Mouse (Mus musculus) heart, embryonic 11.5 days (tissue): Measurements from ENCODE around the gene Phf6. TPM values are rescaled to one million over a fixed set of nuclear protein-coding genes. Genes with fewer than 3 reads are reported as not detected.
A peak's percentile ranks its signal among the peaks of the same experiment; 100 is the strongest.

Source experiments
- ATAC-seq: fragments of 200-750 bp; cut with Nextera tagmentation; replicated peaks from 2 replicates; pipeline ENCODE4 v1.8.0; 2017; ENCODE audit warnings: moderate library complexity; ENCODE audit not compliant: insufficient number of reproducible peaks, low FRiP score, low TSS enrichment
- H3K27ac ChIP-seq: fragments of 300-500 bp; sonication (generic); 2 replicates; pipeline ENCODE4 v1.5.1; 2014; ENCODE audit warnings: mild to moderate bottlenecking, low read depth, low read length
- H3K27me3 ChIP-seq: fragments of 300-500 bp; sonication (generic); 2 replicates; pipeline ENCODE4 v1.6.1; 2014; ENCODE audit warnings: mild to moderate bottlenecking, low read length, mixed read lengths; ENCODE audit not compliant: control insufficient read depth, insufficient read depth
- H3K36me3 ChIP-seq: fragments of 300-500 bp; sonication (generic); 2 replicates; pipeline ENCODE4 v1.6.1; 2014; ENCODE audit warnings: mild to moderate bottlenecking, low read length, moderate library complexity, mixed read lengths; ENCODE audit not compliant: control insufficient read depth, insufficient read depth
- H3K4me1 ChIP-seq: fragments of 300-500 bp; sonication (generic); 2 replicates; pipeline ENCODE4 v1.6.1; 2014; ENCODE audit warnings: low read length; ENCODE audit not compliant: control insufficient read depth, insufficient read depth
- H3K4me2 ChIP-seq: fragments of 300-500 bp; sonication (generic); 2 replicates; pipeline ENCODE4 v1.6.1; 2014; ENCODE audit warnings: mild to moderate bottlenecking, moderate library complexity
- H3K4me3 ChIP-seq: fragments of 300-500 bp; sonication (generic); 2 replicates; pipeline ENCODE4 v1.5.1; 2014; ENCODE audit warnings: low read depth, low read length
- H3K9ac ChIP-seq: fragments of 300-500 bp; sonication (generic); 2 replicates; pipeline ENCODE4 v1.6.1; 2014; ENCODE audit warnings: mild to moderate bottlenecking, low read depth, low read length, moderate library complexity
- H3K9me3 ChIP-seq: fragments of 300-500 bp; sonication (generic); replicated peaks from 2 replicates; pipeline ENCODE4 v1.6.1; 2016; ENCODE audit warnings: low read length; ENCODE audit not compliant: control insufficient read depth
- WGBS: fragments of 180-500 bp; shearing (Covaris S2); extraction: QIAGEN DNeasy Blood & Tissue Kit; methylation state at CpG from one replicate; pipeline ENCODE4 v1.1.7; 2014; ENCODE audit not compliant: insufficient replicate concordance; 5-methylcytosine and 5-hydroxymethylcytosine counted together
- polyA plus RNA-seq: library from polyadenylated mRNA; unstranded; fragments of >200 nt; fragmentation: Nextera tagmentation; extraction: Ambion mirVana; gene quantifications from 2 replicates; pipeline ENCODE4 v1.2.1, GENCODE M21; 2014

Gene Phf6
- polyA plus RNA-seq, 1 experiment from 2014 or later = 28.3 TPM

GRCm38 (mm10) chrX:52961559-52962110, 49.6 kb downstream of the Phf6 start:
- H3K36me3 ChIP-seq = no peaks in the 10 kb centered on the region; the same call in 1 of the 2 replicates
- no peak for ATAC-seq
- no peak overlapping the region for H3K9ac ChIP-seq
- no peaks in the 10 kb centered on the region for H3K9me3 ChIP-seq
- no peak overlapping the region for H3K4me3 ChIP-seq
- H3K4me2 ChIP-seq = no peak overlapping the region; the same call in 1 of the 2 replicates
- no peaks in the 10 kb centered on the region for H3K4me1 ChIP-seq
- peak overlapping the region; percentile 54 for H3K27ac ChIP-seq
- H3K27me3 ChIP-seq = no peaks in the 10 kb centered on the region
- 43% methylated on average over 5 of the region's 5 CpGs for WGBS

GRCm38 (mm10) chrX:52965149-52965548, 53.1 kb downstream of the Phf6 start:
- H3K9me3 ChIP-seq = no peaks in the 10 kb centered on the region
- ATAC-seq = no peak
- no peaks in the 10 kb centered on the region for H3K4me1 ChIP-seq
- no peak overlapping the region for H3K4me2 ChIP-seq
- 55% methylated on average over 2 of the region's 2 CpGs for WGBS
- H3K9ac ChIP-seq = no peak overlapping the region
- no peak overlapping the region for H3K27ac ChIP-seq
- no peak overlapping the region for H3K4me3 ChIP-seq
- H3K36me3 ChIP-seq = no peaks in the 10 kb centered on the region; the same call in 1 of the 2 replicates
- no peaks in the 10 kb centered on the region for H3K27me3 ChIP-seq

- peak; percentile 83 for ATAC-seq
Observed at GRCm38 (mm10) chrX:52971211-52972006, 59.3 kb downstream of the Phf6 start.

GRCm38 (mm10) chrX:52972129-52972528, 60.1 kb downstream of the Phf6 start:
- no peak overlapping the region for H3K4me3 ChIP-seq
- H3K9me3 ChIP-seq = no peaks in the 10 kb centered on the region
- H3K9ac ChIP-seq = no peak overlapping the region
- 81% methylated on average over 1 of the region's 1 CpGs for WGBS
- no peaks in the 10 kb centered on the region for H3K36me3 ChIP-seq
- H3K4me2 ChIP-seq = no peak overlapping the region
- H3K4me1 ChIP-seq = 0 out of 2 replicates have a peak, but pooled peaks cover 2% of the 10 kb centered on the region
- H3K27me3 ChIP-seq = no peaks in the 10 kb centered on the region
- no peak overlapping the region for H3K27ac ChIP-seq
- ATAC-seq = no peak

More at GRCm38 (mm10) chrX:52971211-52972006, 59.3 kb downstream of the Phf6 start:
- Histone ChIP-seq H3K36me3 (no peaks in the 10 kb centered on the region; the same call in 1 of the 2 replicates), H3K9ac (no peak overlapping the region), H3K4me1 (0 out of 2 replicates have a peak, but pooled peaks cover 2% of the 10 kb centered on the region), H3K4me2 (no peak overlapping the region), H3K9me3 (no peaks in the 10 kb centered on the region), H3K4me3 (no peak overlapping the region), H3K27me3 (no peaks in the 10 kb centered on the region), H3K27ac (peak overlapping the region; percentile 66)
- 30% methylated on average over 3 of the region's 3 CpGs for WGBS

GRCm38 (mm10) chrX:52972680-52973079, 60.6 kb downstream of the Phf6 start:
- H3K4me2 ChIP-seq = no peak overlapping the region
- ATAC-seq = no peak
- no peak overlapping the region for H3K27ac ChIP-seq
- no peak overlapping the region for H3K4me3 ChIP-seq
- no peaks in the 10 kb centered on the region for H3K36me3 ChIP-seq
- WGBS = 79% methylated on average over 1 of the region's 1 CpGs
- no peak overlapping the region for H3K9ac ChIP-seq
- H3K27me3 ChIP-seq = no peaks in the 10 kb centered on the region
- H3K9me3 ChIP-seq = no peaks in the 10 kb centered on the region
- H3K4me1 ChIP-seq = 0 out of 2 replicates have a peak, but pooled peaks cover 2% of the 10 kb centered on the region

- H3K9me3 ChIP-seq = no peaks in the 10 kb centered on the region
- H3K27me3 ChIP-seq = no peaks in the 10 kb centered on the region
- no peak overlapping the region for H3K4me2 ChIP-seq
- H3K36me3 ChIP-seq = no peaks in the 10 kb centered on the region
- H3K27ac ChIP-seq = no peak overlapping the region
- no peak for ATAC-seq
- H3K4me1 ChIP-seq = no peaks in the 10 kb centered on the region
- 44% methylated on average over 1 of the region's 1 CpGs for WGBS
- H3K9ac ChIP-seq = no peak overlapping the region
- no peak overlapping the region for H3K4me3 ChIP-seq
Observed at GRCm38 (mm10) chrX:52978576-52978975, 66.5 kb downstream of the Phf6 start.

GRCm38 (mm10) chrX:52981378-52981777, 69.3 kb downstream of the Phf6 start:
- H3K36me3 ChIP-seq = no peaks in the 10 kb centered on the region
- no peaks in the 10 kb centered on the region for H3K4me1 ChIP-seq
- WGBS = 73% methylated on average over 3 of the region's 3 CpGs
- H3K27me3 ChIP-seq = no peaks in the 10 kb centered on the region
- H3K27ac ChIP-seq = no peak overlapping the region
- H3K9me3 ChIP-seq = no peaks in the 10 kb centered on the region
- no peak for ATAC-seq
- H3K9ac ChIP-seq = no peak overlapping the region
- no peak overlapping the region for H3K4me2 ChIP-seq
- H3K4me3 ChIP-seq = no peak overlapping the region

- H3K9ac ChIP-seq = peak within 1 kb of the TSS; percentile 91
- peak within 1 kb of the TSS; percentile 93 for H3K27ac ChIP-seq
- H3K36me3 ChIP-seq = no peaks in the 10 kb centered on the region
- H3K27me3 ChIP-seq = no peaks in the 10 kb centered on the region
- 17% methylated on average over 56 of the region's 72 CpGs for WGBS
- peak; percentile 95 for ATAC-seq
- H3K9me3 ChIP-seq = no peaks in the 10 kb centered on the region
- H3K4me1 ChIP-seq = peaks cover 2% of the 10 kb centered on the region; the same call in 1 of the 2 replicates
- H3K4me3 ChIP-seq = peak within 1 kb of the TSS; percentile 73
- H3K4me2 ChIP-seq = peak within 1 kb of the TSS; percentile 55
Observed at GRCm38 (mm10) chrX:52987905-52988783, 76.1 kb downstream of the Phf6 start, which contains the start of gene Hprt. TSS of gene Hprt (plus strand) at chrX:52988137.
